Mouse (Mus musculus): ENCODE measurements around the gene Trim43c.
"Not testable (repeated sequence)": the region's sequence is repeated elsewhere in the genome, so short reads cannot be mapped to it uniquely, and the experiment has no call there.

The Trim43c gene

DNA sequence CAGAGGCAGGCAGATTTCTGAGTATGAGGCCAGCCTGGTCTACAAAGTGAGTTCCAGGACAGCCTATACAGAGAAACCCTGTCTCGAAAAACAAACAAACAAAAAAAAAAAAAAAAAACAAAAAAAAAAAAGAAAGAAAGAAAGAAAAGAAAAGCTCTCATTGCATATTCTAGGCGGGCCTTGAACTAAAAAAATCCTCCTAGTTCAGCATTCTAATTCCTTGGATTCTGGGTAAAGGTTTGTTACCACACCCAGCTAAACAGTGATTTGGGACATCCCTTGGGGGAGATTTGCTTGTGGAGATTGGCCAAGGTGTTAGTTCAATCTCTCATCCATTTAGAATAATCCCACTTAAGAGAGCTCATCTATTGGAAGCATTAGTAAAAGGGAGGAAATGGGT lies at the start of gene Trim43c:
Gene Trim43c, plus strand, starts transcription at position 301 of the 400 bp plus-strand sequence.
- not testable (repeated sequence) for TF ChIP-seq GATA4 (IDR thresholded peaks at IDR 0.05; ENCODE audit: insufficient replicate concordance, low read length)

All from liver, adult (tissue).